Mouse (Mus musculus) intestine, embryonic 15.5 days (tissue): ENCODE measurements around the gene Zfp768. TPM values are rescaled to one million over a fixed set of nuclear protein-coding genes. Genes with fewer than 3 reads are reported as not detected.
"Not testable (repeated sequence)": the region's sequence is repeated elsewhere in the genome, so short reads cannot be mapped to it uniquely, and the experiment has no call there.

ENCODE experiments used
- ATAC-seq: fragments of 200-750 bp; cut with Nextera tagmentation; 2 replicates; pipeline ENCODE4 v1.8.0; 2017; ENCODE audit warnings: moderate TSS enrichment, moderate library complexity
- H3K27ac ChIP-seq: fragments of 300-500 bp; sonication (generic); 2 replicates; pipeline ENCODE4 v1.5.1; 2015; ENCODE audit warnings: mild to moderate bottlenecking, inconsistent platforms
- H3K27me3 ChIP-seq: fragments of 300-500 bp; sonication (generic); replicated peaks from 2 replicates; pipeline ENCODE4 v1.6.1; 2015; ENCODE audit warnings: inconsistent platforms
- H3K36me3 ChIP-seq: fragments of 300-500 bp; sonication (generic); 2 replicates; pipeline ENCODE4 v1.6.1; 2015; ENCODE audit warnings: inconsistent platforms
- H3K4me1 ChIP-seq: fragments of 300-500 bp; sonication (generic); replicated peaks from 2 replicates; pipeline ENCODE4 v1.6.1; 2015; ENCODE audit warnings: inconsistent platforms
- H3K4me2 ChIP-seq: fragments of 300-500 bp; sonication (generic); replicated peaks from 2 replicates; pipeline ENCODE4 v1.6.1; 2015; ENCODE audit warnings: mild to moderate bottlenecking, inconsistent platforms
- H3K4me3 ChIP-seq: fragments of 300-500 bp; sonication (generic); replicated peaks from 2 replicates; pipeline ENCODE4 v1.5.1; 2015; ENCODE audit warnings: inconsistent platforms
- H3K9ac ChIP-seq: fragments of 300-500 bp; sonication (generic); 2 replicates; pipeline ENCODE4 v1.6.1; 2015; ENCODE audit warnings: inconsistent platforms
- H3K9me3 ChIP-seq: fragments of 300-500 bp; sonication (generic); 2 replicates; pipeline ENCODE4 v1.6.1; 2016; ENCODE audit warnings: inconsistent platforms
- WGBS: fragments of 180-500 bp; shearing (Covaris S2); methylation state at CpG from one replicate; pipeline ENCODE4 v1.1.7; 2015; 5-methylcytosine and 5-hydroxymethylcytosine counted together
- polyA plus RNA-seq: library from polyadenylated mRNA; unstranded; fragments of >200 nt; fragmentation: Nextera tagmentation; extraction: Ambion mirVana; gene quantifications from 2 replicates; pipeline ENCODE4 v1.2.1, GENCODE M21; 2015

Zfp768 gene
- polyA plus RNA-seq, 1 experiment from 2014 or later, result 18.9 TPM

DNA sequence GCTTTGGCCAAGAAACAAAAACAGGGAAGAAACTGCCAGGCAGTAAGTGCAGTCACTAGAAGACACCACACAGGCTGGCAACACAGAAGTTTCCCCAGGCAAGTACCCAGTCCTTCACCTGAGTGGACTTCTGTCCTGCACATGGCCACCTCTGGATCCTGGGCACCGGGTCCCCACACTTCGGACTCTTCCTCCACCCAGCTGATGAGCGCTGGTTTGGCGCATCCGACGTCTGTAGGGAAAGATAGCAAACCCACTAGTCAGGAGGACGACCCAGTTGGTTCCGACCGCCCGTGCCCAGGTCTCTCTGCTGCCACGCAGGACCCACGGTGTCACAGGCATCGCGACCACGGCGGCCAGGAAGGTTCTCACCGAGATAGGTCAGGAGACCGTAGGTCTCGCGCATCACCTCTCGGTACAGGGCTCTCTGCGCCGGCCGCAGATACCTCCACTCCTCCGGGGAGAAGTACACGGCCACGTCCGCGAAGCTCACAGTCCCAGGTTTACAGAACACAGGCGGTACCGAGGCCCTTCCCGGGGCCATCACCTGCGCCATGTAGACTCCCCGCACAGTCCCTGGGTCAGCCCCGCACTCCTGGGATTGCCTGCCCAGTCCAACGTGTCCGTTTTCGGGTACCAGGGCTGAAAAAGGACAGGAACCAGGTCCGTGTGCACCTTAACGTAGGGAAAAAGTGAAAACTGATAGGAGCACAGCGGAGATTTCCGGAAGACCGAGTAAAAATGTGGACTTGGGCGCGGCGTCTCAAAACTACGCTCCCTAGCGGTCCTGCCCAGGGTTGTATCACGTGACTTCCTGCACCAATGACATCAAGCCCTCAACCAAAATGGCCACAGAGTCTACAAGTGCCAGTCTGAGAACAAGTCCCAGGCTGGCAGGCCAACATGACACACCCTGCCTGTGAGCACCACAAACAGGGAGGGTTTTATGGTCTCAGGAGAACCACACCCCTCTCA lies 30.2 kb upstream of the Zfp768 start, which contains the start of gene Zfp747:
Gene Zfp747 (minus strand): TSS at position 780 of the 975 bp plus-strand sequence.
- H3K36me3 ChIP-seq, H3K4me1 ChIP-seq, H3K9me3 ChIP-seq, H3K27me3 ChIP-seq: not testable (repeated sequence)
- peak within 1 kb of the TSS; percentile 89 for H3K9ac ChIP-seq
- WGBS, result 3% methylated on average over 49 of the region's 49 CpGs
- peak; percentile 94 for ATAC-seq
- H3K4me3 ChIP-seq, result peak within 1 kb of the TSS; percentile 68
- H3K4me2 ChIP-seq, result peak within 1 kb of the TSS; percentile 70
- peak within 1 kb of the TSS; percentile 86 for H3K27ac ChIP-seq

DNA sequence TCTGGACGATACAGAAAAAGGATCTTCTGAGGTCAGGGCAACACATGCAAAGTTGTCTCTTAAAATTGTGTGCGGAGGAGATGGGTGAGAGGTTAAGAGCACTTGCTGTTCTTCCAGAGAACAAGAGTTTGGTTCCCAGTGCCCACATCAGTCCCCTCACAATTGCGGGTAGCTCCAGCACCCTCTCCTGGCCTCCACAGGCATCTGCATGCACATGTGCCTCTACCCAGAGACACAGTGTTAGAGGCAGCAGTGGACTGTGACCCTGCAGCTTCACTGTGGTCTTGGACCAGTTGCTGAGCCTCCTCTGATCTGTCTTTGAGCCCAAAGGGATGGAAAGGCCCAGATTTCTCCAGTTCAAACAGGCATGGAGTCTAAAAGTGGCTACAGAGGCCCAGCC lies 26.5 kb upstream of the Zfp768 start:
- not testable (repeated sequence) for H3K4me2 ChIP-seq, H3K27ac ChIP-seq, H3K36me3 ChIP-seq, H3K4me1 ChIP-seq, H3K4me3 ChIP-seq, H3K9me3 ChIP-seq, H3K9ac ChIP-seq, ATAC-seq, H3K27me3 ChIP-seq
- WGBS, result 87% methylated on average over 3 of the region's 3 CpGs

DNA sequence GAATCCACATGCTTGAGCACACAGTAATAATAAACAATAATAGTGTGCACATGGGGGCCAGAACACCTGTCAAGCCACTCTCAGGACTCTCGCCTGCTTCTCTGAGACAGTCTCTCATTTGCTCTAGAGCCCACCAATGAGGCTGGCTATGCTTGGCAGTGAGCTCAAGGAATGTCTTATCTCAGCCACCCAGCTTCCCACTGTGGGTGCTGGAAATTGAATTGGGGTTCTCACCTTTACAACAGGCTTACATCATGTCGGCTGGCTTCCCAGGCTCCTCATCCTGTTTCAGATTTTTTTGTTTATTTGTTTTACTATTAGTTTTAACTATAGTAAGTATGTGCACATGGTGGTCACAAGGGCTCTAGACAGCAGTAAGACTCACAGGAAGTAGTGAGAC lies 25.8 kb upstream of the Zfp768 start:
- Histone ChIP-seq H3K9me3 (no peaks in the 10 kb centered on the region), H3K36me3 (peaks cover 8% of the 10 kb centered on the region), H3K4me3 (no peak overlapping the region), H3K4me1 (no peaks in the 10 kb centered on the region), H3K27me3 (no peaks in the 10 kb centered on the region), H3K27ac (no peak overlapping the region), H3K9ac (no peak overlapping the region), H3K4me2 (no peak overlapping the region)
- 79% methylated on average over 2 of the region's 2 CpGs for WGBS
- ATAC-seq, result no peak

DNA sequence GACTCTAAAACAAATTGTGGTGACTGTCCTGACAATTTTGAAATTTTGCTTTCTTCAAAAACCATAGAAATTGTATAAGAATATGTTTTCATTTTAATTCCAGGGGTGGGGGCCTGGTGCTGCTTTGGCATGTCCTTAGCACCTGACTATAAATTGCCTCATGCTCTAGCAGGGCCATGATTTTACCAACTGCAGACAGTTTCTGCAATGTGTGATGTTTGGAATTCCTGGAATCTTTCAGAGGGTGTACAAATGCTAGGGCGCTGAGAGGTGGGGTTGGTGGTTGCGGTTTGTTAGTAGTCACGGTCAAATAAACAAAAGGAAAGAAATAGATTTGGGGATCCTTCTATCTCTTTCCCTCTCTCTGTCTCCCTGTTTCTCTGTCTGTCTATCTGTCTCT lies 20.9 kb upstream of the Zfp768 start:
- H3K9me3 ChIP-seq, result no peaks in the 10 kb centered on the region
- H3K4me3 ChIP-seq, result no peak overlapping the region
- no peak for ATAC-seq
- H3K4me1 ChIP-seq, result peaks cover 11% of the 10 kb centered on the region
- no peak overlapping the region for H3K27ac ChIP-seq
- 0 out of 2 replicates have a peak, but pooled peaks cover 4% of the 10 kb centered on the region for H3K27me3 ChIP-seq
- 74% methylated on average over 3 of the region's 3 CpGs for WGBS
- H3K4me2 ChIP-seq, result no peak overlapping the region
- no peak overlapping the region for H3K9ac ChIP-seq
- no peaks in the 10 kb centered on the region for H3K36me3 ChIP-seq

DNA sequence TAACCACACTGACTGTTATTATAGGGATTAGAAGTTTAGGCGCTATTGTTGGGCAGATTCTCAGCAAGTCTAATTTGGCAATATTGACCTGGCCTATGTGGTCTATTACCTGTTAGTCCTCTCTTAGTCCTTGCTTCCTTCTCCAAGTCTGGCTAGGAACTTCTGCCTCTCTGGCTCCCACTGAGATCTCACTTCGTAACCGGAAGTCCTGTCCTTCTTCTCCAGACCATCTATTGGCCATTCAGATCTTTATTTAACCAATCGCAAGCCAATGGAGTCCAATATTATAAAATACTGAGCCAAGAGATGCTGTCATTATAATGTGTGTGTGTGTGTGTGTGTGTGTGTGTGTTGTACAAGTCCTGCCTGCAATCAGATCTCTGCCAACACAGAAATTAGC lies 18.8 kb upstream of the Zfp768 start:
- 59% methylated on average over 4 of the region's 4 CpGs for WGBS
- H3K27ac ChIP-seq, result peak overlapping the region; percentile 54; the same call in 1 of the 2 replicates
- H3K4me1 ChIP-seq, result peaks cover 19% of the 10 kb centered on the region
- H3K9ac ChIP-seq, result peak overlapping the region; percentile 61; the same call in 1 of the 2 replicates
- no peak for ATAC-seq
- H3K4me2 ChIP-seq, result peak overlapping the region; percentile 73
- no peaks in the 10 kb centered on the region for H3K9me3 ChIP-seq
- H3K27me3 ChIP-seq, result 0 out of 2 replicates have a peak, but pooled peaks cover 4% of the 10 kb centered on the region
- no peaks in the 10 kb centered on the region for H3K36me3 ChIP-seq
- H3K4me3 ChIP-seq, result no peak overlapping the region

DNA sequence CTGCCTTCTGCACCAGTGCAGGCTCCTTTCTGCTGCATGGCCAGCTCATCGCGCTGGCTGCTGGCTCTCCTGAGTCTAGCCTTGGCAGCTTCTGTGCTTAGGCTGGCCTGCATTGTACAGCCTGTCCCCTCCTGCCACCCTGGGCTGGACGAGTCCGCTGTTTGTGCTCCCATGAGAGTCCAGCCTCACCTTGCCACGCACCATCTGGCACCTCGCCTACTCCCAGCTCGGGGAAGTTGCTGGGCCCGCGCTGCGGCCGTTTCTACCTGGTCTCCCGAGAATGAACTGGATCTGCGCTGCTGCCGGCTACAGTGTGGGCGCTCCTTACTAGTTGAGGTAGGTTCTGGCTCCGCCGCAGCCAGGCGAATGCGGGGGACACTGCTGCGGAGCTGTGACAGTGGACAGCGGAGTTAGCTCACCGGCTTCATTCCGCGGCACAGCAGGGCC lies 18.1 kb upstream of the Zfp768 start:
- H3K9me3 ChIP-seq, result no peaks in the 10 kb centered on the region
- H3K4me2 ChIP-seq, result peak overlapping the region; percentile 73
- peak overlapping the region; percentile 54 for H3K27ac ChIP-seq
- 0 out of 2 replicates have a peak, but pooled peaks cover 4% of the 10 kb centered on the region for H3K27me3 ChIP-seq
- 0 out of 2 replicates have a peak, but pooled peaks have one; percentile 20 for ATAC-seq
- 4% methylated on average over 24 of the region's 24 CpGs for WGBS
- peak overlapping the region; percentile 40 for H3K4me3 ChIP-seq
- H3K9ac ChIP-seq, result peak overlapping the region; percentile 61
- no peaks in the 10 kb centered on the region for H3K36me3 ChIP-seq
- H3K4me1 ChIP-seq, result peaks cover 19% of the 10 kb centered on the region

DNA sequence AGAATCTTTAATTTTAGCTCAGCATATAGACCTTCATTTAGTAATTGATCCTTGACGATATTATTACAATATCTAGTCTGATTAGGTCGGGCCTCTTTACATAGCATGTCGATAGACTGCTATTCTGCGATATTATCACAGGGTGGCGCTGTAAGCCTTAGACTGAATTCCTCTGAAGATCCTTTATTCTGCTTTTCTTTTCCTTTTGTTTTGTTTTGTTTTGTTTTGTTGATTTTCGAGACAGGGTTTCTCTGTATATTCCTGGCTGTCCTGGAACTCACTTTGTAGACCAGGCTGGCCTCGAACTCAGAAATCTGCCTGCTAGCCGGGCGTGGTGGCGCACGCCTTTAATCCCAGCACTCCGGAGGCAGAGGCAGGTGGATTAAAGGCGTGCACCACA lies 17.0 kb upstream of the Zfp768 start:
- H3K9ac ChIP-seq, H3K27ac ChIP-seq, H3K27me3 ChIP-seq, H3K36me3 ChIP-seq, H3K4me3 ChIP-seq, H3K9me3 ChIP-seq, ATAC-seq: not testable (repeated sequence)
- 23% methylated on average over 13 of the region's 13 CpGs for WGBS
- H3K4me1 ChIP-seq, result peaks cover 19% of the 10 kb centered on the region
- H3K4me2 ChIP-seq, result peak overlapping the region; percentile 38

DNA sequence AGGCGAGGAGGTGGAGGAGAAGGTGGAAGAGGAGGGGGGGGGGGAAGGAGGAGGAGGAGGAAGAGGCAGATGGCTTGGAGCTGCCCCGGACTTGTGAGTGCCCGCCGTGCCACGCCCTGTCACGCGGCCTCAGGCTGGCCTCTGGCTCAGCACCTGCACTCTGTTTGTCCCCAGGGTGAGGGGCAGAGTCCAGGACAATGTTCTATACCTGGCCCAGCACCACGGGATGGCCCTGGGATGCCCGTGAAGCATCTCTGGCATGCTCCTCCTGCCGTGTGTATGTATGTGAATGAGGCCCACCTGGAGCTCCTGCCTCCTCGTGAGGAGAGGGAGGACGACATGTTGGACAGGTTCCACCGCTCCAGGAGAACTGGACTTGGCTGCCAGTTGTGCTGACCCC lies 16.1 kb upstream of the Zfp768 start:
- Histone ChIP-seq H3K36me3 (no peaks in the 10 kb centered on the region), H3K27ac (peak overlapping the region; percentile 51), H3K4me2 (no peak overlapping the region; the same call in 1 of the 2 replicates), H3K9me3 (no peaks in the 10 kb centered on the region), H3K27me3 (0 out of 2 replicates have a peak, but pooled peaks cover 4% of the 10 kb centered on the region), H3K9ac (no peak overlapping the region), H3K4me1 (peaks cover 19% of the 10 kb centered on the region), H3K4me3 (no peak overlapping the region)
- 36% methylated on average over 13 of the region's 13 CpGs for WGBS
- ATAC-seq, result peak; percentile 91

DNA sequence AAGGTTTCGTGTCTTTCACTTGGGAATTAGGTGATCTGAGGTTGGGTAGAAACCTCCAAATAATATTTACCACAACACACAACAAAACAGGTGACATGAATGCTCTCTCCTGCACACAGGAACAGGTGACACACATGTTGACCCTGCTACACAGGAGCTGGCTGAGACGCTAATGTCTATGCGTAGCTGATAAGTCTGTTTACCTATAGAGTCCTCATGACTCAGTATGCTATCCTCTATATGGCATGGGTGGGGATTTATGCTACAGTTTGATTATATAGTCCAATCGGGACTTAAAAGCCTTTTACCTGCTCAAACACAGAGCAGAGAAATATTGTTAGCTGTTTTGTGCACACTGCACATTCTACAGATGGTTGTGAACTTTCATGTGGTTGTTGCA lies 14.9 kb upstream of the Zfp768 start:
- no peak overlapping the region for H3K4me2 ChIP-seq
- 46% methylated on average over 4 of the region's 4 CpGs for WGBS
- H3K9ac ChIP-seq, result no peak overlapping the region
- H3K36me3 ChIP-seq, result no peaks in the 10 kb centered on the region
- H3K4me1 ChIP-seq, result peaks cover 19% of the 10 kb centered on the region
- ATAC-seq, result peak; percentile 79
- peak overlapping the region; percentile 18; the same call in 1 of the 2 replicates for H3K27ac ChIP-seq
- H3K9me3 ChIP-seq, result no peaks in the 10 kb centered on the region
- H3K4me3 ChIP-seq, result no peak overlapping the region
- H3K27me3 ChIP-seq, result 0 out of 2 replicates have a peak, but pooled peaks cover 4% of the 10 kb centered on the region

DNA sequence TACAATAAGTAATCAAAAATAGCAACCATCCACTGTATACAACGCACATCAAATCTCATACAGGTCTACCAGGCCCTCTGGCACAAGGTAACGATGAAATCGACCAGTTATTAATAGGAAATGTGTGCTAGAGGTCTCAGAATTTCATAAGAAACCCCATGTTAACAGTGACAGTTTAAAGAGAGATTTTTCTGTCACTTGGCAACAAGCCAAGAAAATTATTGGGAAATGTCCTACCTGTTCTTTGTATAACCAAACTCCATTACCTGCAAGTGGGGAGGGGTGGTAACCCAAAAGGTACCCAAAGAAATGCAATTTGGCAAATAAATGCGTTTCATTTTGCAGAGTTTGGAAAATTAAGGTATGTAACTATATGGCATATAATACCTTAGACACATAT lies 13.1 kb upstream of the Zfp768 start:
- ATAC-seq, result no peak
- 76% methylated on average over 4 of the region's 4 CpGs for WGBS
- Histone ChIP-seq H3K4me3 (no peak overlapping the region), H3K9ac (no peak overlapping the region), H3K4me1 (peaks cover 13% of the 10 kb centered on the region), H3K27me3 (0 out of 2 replicates have a peak, but pooled peaks cover 2% of the 10 kb centered on the region), H3K36me3 (no peaks in the 10 kb centered on the region), H3K9me3 (no peaks in the 10 kb centered on the region), H3K4me2 (no peak overlapping the region), H3K27ac (no peak overlapping the region)

DNA sequence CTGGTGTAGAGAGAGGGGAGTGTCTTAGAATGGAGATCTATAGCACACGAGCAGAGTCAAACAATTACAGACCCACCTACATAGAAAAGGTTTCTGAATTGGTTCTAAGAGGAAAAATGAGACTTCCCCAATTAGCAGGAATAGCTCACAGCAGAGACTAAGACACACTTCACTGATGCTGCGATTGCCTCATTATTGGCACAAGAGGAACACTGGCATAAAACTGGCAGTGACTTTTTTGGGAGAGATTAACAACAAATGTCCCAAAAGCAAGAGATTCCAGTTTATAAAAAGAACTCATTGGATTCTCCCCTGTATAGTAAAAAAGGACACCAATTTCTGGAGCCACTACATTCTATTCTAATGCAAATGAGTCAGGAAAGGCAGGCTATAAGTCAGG lies 12.5 kb upstream of the Zfp768 start:
- Histone ChIP-seq H3K4me1 (peaks cover 11% of the 10 kb centered on the region), H3K4me3 (no peak overlapping the region), H3K27ac (no peak overlapping the region), H3K36me3 (no peaks in the 10 kb centered on the region), H3K27me3 (no peaks in the 10 kb centered on the region), H3K9me3 (no peaks in the 10 kb centered on the region), H3K4me2 (no peak overlapping the region), H3K9ac (no peak overlapping the region)
- ATAC-seq, result no peak
- WGBS, result 70% methylated on average over 2 of the region's 2 CpGs

DNA sequence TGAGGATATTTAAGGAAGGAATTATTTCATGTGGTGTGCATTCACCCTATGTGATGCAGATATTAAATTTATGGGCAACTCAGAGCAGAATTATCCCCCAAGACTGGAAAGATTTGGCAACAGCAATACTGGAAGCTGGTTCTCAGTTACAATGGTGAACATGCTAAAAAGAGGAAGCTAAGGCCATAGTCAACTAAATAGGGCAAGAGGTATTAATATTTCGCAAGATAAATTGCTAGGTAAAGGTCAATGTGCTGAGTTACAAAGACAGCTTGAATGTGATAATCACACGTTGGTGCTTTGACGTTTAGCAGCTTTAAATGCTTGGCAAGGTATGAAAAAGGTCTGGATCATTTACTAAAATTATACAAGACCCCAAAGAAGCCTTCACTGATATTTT lies 10.4 kb upstream of the Zfp768 start:
- 57% methylated on average over 3 of the region's 3 CpGs for WGBS
- H3K4me1 ChIP-seq, result peaks cover 7% of the 10 kb centered on the region
- no peaks in the 10 kb centered on the region for H3K27me3 ChIP-seq
- no peaks in the 10 kb centered on the region for H3K36me3 ChIP-seq
- no peaks in the 10 kb centered on the region for H3K9me3 ChIP-seq
- no peak overlapping the region for H3K9ac ChIP-seq
- no peak overlapping the region for H3K4me2 ChIP-seq
- no peak for ATAC-seq
- H3K27ac ChIP-seq, result no peak overlapping the region
- no peak overlapping the region for H3K4me3 ChIP-seq
